Mouse (Mus musculus): Measurements from ENCODE around the gene Brsk1.

- TF ChIP-seq CTCF (IDR thresholded peaks at IDR 0.05), result no peak
- no peak for TF ChIP-seq EP300 (IDR thresholded peaks at IDR 0.05)
Observed at GRCm38 (mm10) chr7:4653780-4654179, 36.6 kb upstream of the Brsk1 start.

Data from lung, postnatal 0 days (tissue).